7 mouse cellular contexts compared by ENCODE assay signal in the genomic region with DNA sequence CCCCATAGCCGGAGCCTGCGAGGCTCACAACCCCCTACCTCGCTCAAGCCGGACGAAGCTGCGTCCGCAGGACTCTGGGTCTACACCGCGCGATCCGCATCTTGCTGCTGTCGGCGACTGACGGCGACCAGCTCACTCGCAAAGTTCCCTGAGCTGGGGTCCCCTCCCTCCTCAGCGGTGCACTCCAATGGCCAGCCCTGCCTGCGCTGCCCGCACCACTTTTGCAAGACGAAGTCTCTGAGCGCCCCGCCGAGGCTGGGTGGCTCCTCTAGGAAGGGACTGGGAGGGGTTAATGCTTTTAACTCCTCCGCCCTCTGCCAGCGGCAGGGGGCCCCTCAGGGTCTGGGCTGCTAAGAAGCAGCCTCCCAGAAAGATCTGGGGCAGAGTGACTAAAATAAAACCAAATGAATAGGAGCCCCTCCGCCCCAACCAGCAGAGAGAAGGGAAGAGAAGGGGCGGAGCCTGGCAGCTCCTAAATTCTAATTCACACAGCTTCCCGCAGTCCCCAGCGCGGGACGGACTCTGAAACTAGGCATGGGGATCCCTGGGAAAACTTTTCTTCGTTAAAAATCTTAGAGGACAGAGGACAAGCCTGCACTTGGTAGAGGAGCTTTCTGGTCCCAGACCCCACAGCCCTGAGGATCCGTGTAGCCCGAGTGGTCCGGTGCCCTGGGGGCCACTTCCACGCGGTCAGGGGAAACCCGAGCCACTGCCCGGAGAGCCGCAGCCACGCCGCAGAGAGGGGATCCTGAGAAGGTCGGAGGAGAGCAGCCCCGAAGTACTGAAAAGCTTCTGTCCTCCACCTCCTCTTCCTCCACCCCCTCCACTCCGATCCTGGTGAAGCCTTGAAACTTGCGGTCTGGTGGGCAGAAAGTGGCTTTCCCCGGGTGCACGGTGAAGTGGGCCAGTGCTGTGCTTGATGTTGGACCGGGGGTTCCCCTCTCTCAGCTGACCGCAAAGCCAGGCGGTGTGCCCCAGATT. TPM values are rescaled to one million over a fixed set of nuclear protein-coding genes. Genes with fewer than 3 reads are reported as not detected.
A peak's percentile ranks its signal among the peaks of the same experiment; 100 is the strongest.
DNase-seq lines count a peak whose midpoint lies in the region; ATAC-seq lines count a peak whose summit lies in the region.

A gene (minus strand): TSS at position 402 of the 981 bp plus-strand sequence.

- intact Hi-C loops in gastrocnemius, postnatal 14 days (cut with DNase I; ENCODE audit: low total_unique reads) = loop anchor here (5.0 to 10.0 kb wide), 3 partner anchors 37 to 260 kb away; a partner anchor contains a TSS
- intact Hi-C loops in left cerebral cortex, postnatal 14 days (cut with DNase I) = loop anchor here (5.0 to 10.0 kb wide), 2 partner anchors 140 to 262 kb away; no protein-coding TSS in a partner anchor

- DNase-seq in adrenal gland, adult (ENCODE audit: inconsistent age in 2 of 2, low spot score in 1 of 2) = peak; percentile 68 to 89
- DNase-seq in embryo, embryonic 10 days (ENCODE audit: low spot score) = peak; percentile 90
- DNase-seq in gastrocnemius, postnatal 14 days = peak; percentile 63
- DNase-seq in induced T-regulatory cell, adult 2 months (ENCODE audit: low read depth) = peak; percentile 90
- DNase-seq in left cerebral cortex, postnatal 14 days (ENCODE audit: low spot score in 2 of 2) = peak; percentile 55 to 58
- peak; percentile 63 for DNase-seq in right cerebral cortex, postnatal 4 days

- peak; percentile 31 for ATAC-seq in megakaryocyte-erythroid progenitor cell, adult 5-6 weeks (replicated peaks; ENCODE audit: low FRiP score, low TSS enrichment, poor library complexity, severe bottlenecking)

RNA-seq across cellular contexts. Expression of the gene that starts here (rescaled TPM):
- total RNA-seq in gastrocnemius, postnatal 14 days (2021) = 10 to 100 TPM; 19.7 to 43.0 TPM
- 10 to 100 TPM; 79.8 to 86.9 TPM for total RNA-seq in left cerebral cortex, postnatal 14 days (2021)
- total RNA-seq in megakaryocyte-erythroid progenitor cell, adult 5-6 weeks (2014; fragmentation: Nextera tagmentation) = 9.0 and 13.1 TPM in 2 replicates
- total RNA-seq in megakaryocyte-erythroid progenitor cell, adult 5-6 weeks (2017) = 6.4 and 7.1 TPM in 2 replicates

Comparison
In these comparisons a context has a peak if more than half of its experiments do, and no peak if none do; other contexts are left out.
1. Peak in every context shown above with its lines: DNase-seq and ATAC-seq.